In the genomic region with DNA sequence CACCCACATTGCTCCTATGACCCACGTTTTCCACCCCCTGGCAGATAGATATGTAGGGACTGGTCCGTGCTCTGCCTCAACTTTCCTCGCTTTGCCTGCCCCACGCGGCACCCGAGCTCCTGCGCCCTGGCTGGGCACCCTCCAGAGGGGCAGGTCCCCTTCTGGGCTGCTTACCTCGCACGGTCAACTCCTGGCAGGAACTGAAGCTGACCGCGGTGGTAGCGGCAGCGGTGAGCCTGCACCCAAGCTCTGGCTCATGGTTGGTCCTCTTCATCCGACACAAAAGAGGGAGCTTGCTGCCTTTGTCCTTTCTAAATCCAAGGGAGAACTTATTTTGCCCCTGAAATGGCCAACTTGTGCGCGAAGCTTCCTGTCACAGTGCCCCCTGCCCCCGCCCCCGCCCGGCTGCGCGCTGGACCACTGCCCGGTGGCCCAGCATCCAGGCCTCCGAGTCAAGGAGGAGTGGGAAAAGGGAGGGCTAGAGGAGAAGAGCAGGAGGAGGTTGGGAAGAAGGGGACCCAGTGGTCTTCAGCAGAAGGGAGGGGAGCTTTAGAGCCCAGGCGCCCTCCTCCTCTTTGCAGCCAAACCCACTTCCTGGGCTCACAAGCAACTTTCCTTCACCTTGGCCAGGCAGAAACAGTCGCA, we compare ENCODE assay signal across 8 mouse cellular contexts. TPM values are rescaled to one million over a fixed set of nuclear protein-coding genes. Genes with fewer than 3 reads are reported as not detected.
DNase-seq lines count a peak whose midpoint lies in the region; ATAC-seq and TF ChIP-seq lines count a peak whose summit lies in the region.

Gene Grm3, minus strand, starts transcription at position 215 of the 645 bp plus-strand sequence.

- H3K4me1 ChIP-seq in heart, embryonic 14.5 days (ENCODE audit: control insufficient read depth in 2 of 2, insufficient read depth in 2 of 2, low read length in 2 of 2), result peaks cover 7 to 14% of the 10 kb centered on the region in 2 experiments; a peak in 3 of 4 replicates
- peaks cover 20% of the 10 kb centered on the region for H3K4me1 ChIP-seq in forebrain, embryonic 10.5 days
- peaks cover 7% of the 10 kb centered on the region; the same call in 1 of the 2 replicates for H3K4me1 ChIP-seq in midbrain, embryonic 13.5 days (replicated peaks)

- no peaks in the 10 kb centered on the region for H3K9me3 ChIP-seq in heart, embryonic 14.5 days (ENCODE audit: control insufficient read depth, low read length)
- H3K9me3 ChIP-seq in forebrain, embryonic 10.5 days, result no peaks in the 10 kb centered on the region
- no peaks in the 10 kb centered on the region for H3K9me3 ChIP-seq in midbrain, embryonic 13.5 days

- H3K27ac ChIP-seq in heart, embryonic 14.5 days (replicated peaks in 1 of 2; ENCODE audit: control insufficient read depth in 1 of 2, insufficient read depth in 1 of 2, low read depth in 2 of 2, low read length in 2 of 2), result no peak within 1 kb of the TSS
- peak within 1 kb of the TSS; percentile 66 for H3K27ac ChIP-seq in forebrain, embryonic 10.5 days
- peak within 1 kb of the TSS; percentile 95 for H3K27ac ChIP-seq in layer of hippocampus, adult 2 months
- H3K27ac ChIP-seq in midbrain, embryonic 13.5 days, result peak within 1 kb of the TSS; percentile 64

- intact Hi-C loops in heart, postnatal 36 days (cut with DNase I), result no loop called here

- H3K27me3 ChIP-seq in heart, embryonic 14.5 days (ENCODE audit: control insufficient read depth, insufficient read depth, low read length), result peaks cover 14% of the 10 kb centered on the region
- peaks cover 49% of the 10 kb centered on the region for H3K27me3 ChIP-seq in forebrain, embryonic 10.5 days (ENCODE audit: poor library complexity, severe bottlenecking)
- H3K27me3 ChIP-seq in midbrain, embryonic 13.5 days, result no peaks in the 10 kb centered on the region; the same call in 1 of the 2 replicates

- DNase-seq in heart, postnatal 36 days, result no peak
- DNase-seq in ZHBTc4 (ENCODE audit: low read depth, low spot score), result peak; percentile 14
- peak; percentile 32 for DNase-seq in forebrain, embryonic 10.5 days (ENCODE audit: extremely low spot score, low spot score)
- DNase-seq in layer of hippocampus, adult 2 months (ENCODE audit: low spot score in 2 of 2), result peak; percentile 16 to 17
- no peak for DNase-seq in spleen, postnatal 4 days (ENCODE audit: low spot score in 2 of 2)
- DNase-seq in spleen, postnatal 14 days (ENCODE audit: low spot score in 2 of 2), result no peak

- H3K9ac ChIP-seq in heart, embryonic 14.5 days (ENCODE audit: low read length), result peak within 1 kb of the TSS; percentile 14
- peak within 1 kb of the TSS; percentile 79 for H3K9ac ChIP-seq in midbrain, embryonic 13.5 days (replicated peaks)

- 0 out of 2 replicates have a peak, but pooled peaks have one; percentile 3 for TF ChIP-seq CTCF in layer of hippocampus, adult 2 months (conservative IDR thresholded peaks at IDR 0.05)

- H3K4me3 ChIP-seq in heart, embryonic 14.5 days (ENCODE audit: control insufficient read depth in 1 of 2, insufficient read depth in 1 of 2, low read depth in 1 of 2, low read length in 2 of 2), result peak within 1 kb of the TSS; percentile 38 to 40
- peak within 1 kb of the TSS; percentile 61 for H3K4me3 ChIP-seq in forebrain, embryonic 10.5 days
- H3K4me3 ChIP-seq in layer of hippocampus, adult 2 months, result peak within 1 kb of the TSS; percentile 77
- H3K4me3 ChIP-seq in midbrain, embryonic 13.5 days (replicated peaks), result peak within 1 kb of the TSS; percentile 68

- peak within 1 kb of the TSS; percentile 90 for H3K4me2 ChIP-seq in heart, embryonic 14.5 days (ENCODE audit: low read length)
- peak within 1 kb of the TSS; percentile 91 for H3K4me2 ChIP-seq in midbrain, embryonic 13.5 days (replicated peaks)

- no peak for ATAC-seq in heart, embryonic 14.5 days (ENCODE audit: insufficient number of reproducible peaks, insufficient read depth, low FRiP score, low read depth)
- ATAC-seq in midbrain, embryonic 13.5 days, result peak; percentile 76

- H3K36me3 ChIP-seq in heart, embryonic 14.5 days (ENCODE audit: control insufficient read depth, insufficient read depth, low read length), result no peaks in the 10 kb centered on the region
- H3K36me3 ChIP-seq in forebrain, embryonic 10.5 days (replicated peaks), result no peaks in the 10 kb centered on the region
- no peaks in the 10 kb centered on the region for H3K36me3 ChIP-seq in midbrain, embryonic 13.5 days

- 1% methylated on average over 25 of the region's 25 CpGs for WGBS in heart, embryonic 14.5 days
- WGBS in forebrain, embryonic 10.5 days, result under 1% methylated on average over 25 of the region's 25 CpGs
- WGBS in midbrain, embryonic 13.5 days, result under 1% methylated on average over 25 of the region's 25 CpGs

RNA-seq across cellular contexts. Expression of gene Grm3, which starts in this region (rescaled TPM):
- polyA plus RNA-seq in heart, embryonic 14.5 days (2014; fragmentation: Nextera tagmentation; extraction: Ambion mirVana), result 0.16 and 0.39 TPM in 2 replicates
- not detected for total RNA-seq in heart, postnatal 36 days (2021)
- 0.16 and 0.36 TPM in 2 replicates for polyA plus RNA-seq in forebrain, embryonic 10.5 days (2016; fragmentation: Nextera tagmentation; extraction: Ambion mirVana)
- total RNA-seq in layer of hippocampus, adult 2 months (2021), result 10 to 100 TPM; 60.3 to 61.7 TPM
- 17.8 and 20.7 TPM in 2 replicates for polyA plus RNA-seq in midbrain, embryonic 13.5 days (2015; fragmentation: Nextera tagmentation; extraction: Ambion mirVana)

Comparison
In these comparisons a context has a peak if more than half of its experiments do, and no peak if none do; other contexts are left out.
1. RNA of gene Grm3 (total RNA-seq): 60.3 to 61.7 TPM in layer of hippocampus, adult 2 months; not detected in heart, postnatal 36 days; every median in the first group is over 10 times any median in the second.
2. RNA of gene Grm3 (polyA plus RNA-seq): 17.8 to 20.7 TPM in midbrain, embryonic 13.5 days; 0.16 to 0.39 TPM in heart, embryonic 14.5 days and 0.16 to 0.36 TPM in forebrain, embryonic 10.5 days; every median in the first group is over 10 times any median in the second.
3. Peak in DNase-seq, H3K4me3 ChIP-seq and H3K27ac ChIP-seq in forebrain, embryonic 10.5 days; RNA of the gene not detected or under 1 TPM.
4. H3K27ac ChIP-seq: peak in layer of hippocampus, adult 2 months (single experiment) and midbrain, embryonic 13.5 days (single experiment); none in heart, embryonic 14.5 days (0 of 2).
5. DNase-seq: peak in ZHBTc4 (single experiment) and layer of hippocampus, adult 2 months (2 of 2); none in heart, postnatal 36 days (0 of 2), spleen, postnatal 4 days (0 of 2) and spleen, postnatal 14 days (0 of 2).
6. Peak in every context shown above with its lines, with median percentiles within 50 percentile points of each other: H3K4me3 ChIP-seq.